Mouse (Mus musculus) embryonic facial prominence, embryonic 11.5 days (tissue): ENCODE measurements around the gene Capn2. TPM values are rescaled to one million over a fixed set of nuclear protein-coding genes. Genes with fewer than 3 reads are reported as not detected.
A peak's percentile ranks its signal among the peaks of the same experiment; 100 is the strongest.

ENCODE experiments used
- ATAC-seq: fragments of 200-750 bp; cut with Nextera tagmentation; replicated peaks from 2 replicates; pipeline ENCODE4 v1.8.0; 2017; ENCODE audit warnings: low read depth; ENCODE audit not compliant: insufficient number of reproducible peaks, low FRiP score, low TSS enrichment
- DNase-seq: peaks from one replicate; pipeline ENCODE4 v3.0.0-alpha.2; 2015; ENCODE audit warnings: low spot score
- H3K27ac ChIP-seq: fragments of 300-500 bp; sonication (generic); replicated peaks from 2 replicates; pipeline ENCODE4 v1.5.1; 2014; ENCODE audit warnings: mild to moderate bottlenecking, low read depth, low read length, control low read depth
- H3K27me3 ChIP-seq: fragments of 300-500 bp; sonication (generic); 2 replicates; pipeline ENCODE4 v1.6.1; 2014; ENCODE audit warnings: mild to moderate bottlenecking, low read length, moderate library complexity, mixed read lengths; ENCODE audit not compliant: control insufficient read depth, insufficient read depth
- H3K36me3 ChIP-seq: fragments of 300-500 bp; sonication (generic); replicated peaks from 2 replicates; pipeline ENCODE4 v1.6.1; 2014; ENCODE audit warnings: low read depth, mild to moderate bottlenecking, low read length, moderate library complexity, mixed read lengths; ENCODE audit not compliant: control insufficient read depth, insufficient read depth
- H3K4me1 ChIP-seq: fragments of 300-500 bp; sonication (generic); 2 replicates; pipeline ENCODE4 v1.6.1; 2014; ENCODE audit warnings: low read length, mixed read lengths; ENCODE audit not compliant: control insufficient read depth, insufficient read depth
- H3K4me2 ChIP-seq: fragments of 300-500 bp; sonication (generic); 2 replicates; pipeline ENCODE4 v1.6.1; 2014; ENCODE audit warnings: low read depth, mild to moderate bottlenecking, control low read depth, low read length, moderate library complexity
- H3K4me3 ChIP-seq: fragments of 300-500 bp; sonication (generic); 2 replicates; pipeline ENCODE4 v1.5.1; 2014; ENCODE audit warnings: low read depth, low read length, control low read depth
- H3K9ac ChIP-seq: fragments of 300-500 bp; sonication (generic); replicated peaks from 2 replicates; pipeline ENCODE4 v1.6.1; 2014; ENCODE audit warnings: mild to moderate bottlenecking, control low read depth, low read length
- H3K9me3 ChIP-seq: fragments of 300-500 bp; sonication (generic); replicated peaks from 2 replicates; pipeline ENCODE4 v1.6.1; 2016; ENCODE audit warnings: mild to moderate bottlenecking, low read length, inconsistent platforms, mixed read lengths; ENCODE audit not compliant: control insufficient read depth
- WGBS: fragments of 180-500 bp; shearing (Covaris S2); extraction: QIAGEN DNeasy Blood & Tissue Kit; methylation state at CpG from one replicate; pipeline ENCODE4 v1.1.7; 2014; 5-methylcytosine and 5-hydroxymethylcytosine counted together
- polyA plus RNA-seq: library from polyadenylated mRNA; unstranded; fragments of >200 nt; fragmentation: Nextera tagmentation; extraction: Ambion mirVana; gene quantifications from 2 replicates; pipeline ENCODE4 v1.2.1, GENCODE M21; 2014

The Capn2 gene
- polyA plus RNA-seq, 1 experiment from 2014 or later = 80.8 TPM

GRCm38 (mm10) chr1:182533583-182533982, 16.2 kb upstream of the Capn2 start:
- no peak overlapping the region for H3K4me2 ChIP-seq
- WGBS = 80% methylated on average over 3 of the region's 3 CpGs
- ATAC-seq (no peak), DNase-seq (no peak)
- no peak overlapping the region for H3K27ac ChIP-seq
- no peak overlapping the region for H3K4me3 ChIP-seq
- H3K27me3 ChIP-seq = no peaks in the 10 kb centered on the region
- H3K36me3 ChIP-seq = no peaks in the 10 kb centered on the region
- H3K9ac ChIP-seq = no peak overlapping the region
- no peaks in the 10 kb centered on the region for H3K4me1 ChIP-seq
- H3K9me3 ChIP-seq = no peaks in the 10 kb centered on the region

GRCm38 (mm10) chr1:182527921-182528858, 10.8 kb upstream of the Capn2 start:
- Histone ChIP-seq H3K4me3 (no peak overlapping the region), H3K27me3 (no peaks in the 10 kb centered on the region), H3K9me3 (no peaks in the 10 kb centered on the region), H3K4me1 (peaks cover 4% of the 10 kb centered on the region; the same call in 1 of the 2 replicates), H3K27ac (no peak overlapping the region), H3K4me2 (no peak overlapping the region), H3K36me3 (no peaks in the 10 kb centered on the region), H3K9ac (0 out of 2 replicates have a peak overlapping the region, but pooled peaks have one; percentile 10)
- 5% methylated on average over 19 of the region's 19 CpGs for WGBS
- ATAC-seq (no peak), DNase-seq (peak; percentile 49)

- 41% methylated on average over 13 of the region's 13 CpGs for WGBS
- Histone ChIP-seq H3K9me3 (no peaks in the 10 kb centered on the region), H3K4me2 (no peak overlapping the region), H3K9ac (no peak overlapping the region), H3K4me1 (peaks cover 4% of the 10 kb centered on the region; the same call in 1 of the 2 replicates), H3K27me3 (no peaks in the 10 kb centered on the region), H3K27ac (no peak overlapping the region), H3K36me3 (no peaks in the 10 kb centered on the region), H3K4me3 (no peak overlapping the region)
- DNase-seq (no peak), ATAC-seq (no peak)
These were observed 9.9 kb upstream of the Capn2 start for GRCm38 (mm10) chr1:182527261-182527766.

- no peak for ATAC-seq
- 84% methylated on average over 3 of the region's 3 CpGs for WGBS
These were observed 8.2 kb upstream of the Capn2 start for GRCm38 (mm10) chr1:182525601-182526000.

GRCm38 (mm10) chr1:182523692-182524091, 6.3 kb upstream of the Capn2 start:
- 81% methylated on average over 3 of the region's 3 CpGs for WGBS
- Histone ChIP-seq H3K36me3 (no peaks in the 10 kb centered on the region), H3K4me2 (no peak overlapping the region), H3K4me1 (peaks cover 4% of the 10 kb centered on the region), H3K27ac (no peak overlapping the region), H3K27me3 (no peaks in the 10 kb centered on the region), H3K4me3 (no peak overlapping the region), H3K9me3 (no peaks in the 10 kb centered on the region), H3K9ac (no peak overlapping the region)
- DNase-seq (no peak), ATAC-seq (no peak)

More at GRCm38 (mm10) chr1:182525601-182526000, 8.2 kb upstream of the Capn2 start:
- H3K36me3 ChIP-seq = no peaks in the 10 kb centered on the region
- peaks cover 4% of the 10 kb centered on the region; the same call in 1 of the 2 replicates for H3K4me1 ChIP-seq
- H3K9ac ChIP-seq = no peak overlapping the region
- H3K4me2 ChIP-seq = no peak overlapping the region
- H3K4me3 ChIP-seq = no peak overlapping the region
- no peak overlapping the region for H3K27ac ChIP-seq
- no peaks in the 10 kb centered on the region for H3K9me3 ChIP-seq
- H3K27me3 ChIP-seq = no peaks in the 10 kb centered on the region
- DNase-seq = no peak

GRCm38 (mm10) chr1:182522961-182523360, 5.6 kb upstream of the Capn2 start:
- WGBS = 75% methylated on average over 5 of the region's 5 CpGs
- ATAC-seq = no peak
- Histone ChIP-seq H3K4me3 (no peak overlapping the region), H3K36me3 (no peaks in the 10 kb centered on the region), H3K9ac (no peak overlapping the region), H3K9me3 (no peaks in the 10 kb centered on the region), H3K4me1 (peaks cover 2% of the 10 kb centered on the region), H3K27me3 (no peaks in the 10 kb centered on the region), H3K4me2 (no peak overlapping the region), H3K27ac (no peak overlapping the region)
- DNase-seq = no peak

- DNase-seq (no peak), ATAC-seq (no peak)
- Histone ChIP-seq H3K4me2 (no peak overlapping the region), H3K27me3 (no peaks in the 10 kb centered on the region), H3K4me3 (no peak overlapping the region), H3K9me3 (no peaks in the 10 kb centered on the region), H3K27ac (peak overlapping the region; percentile 73), H3K9ac (no peak overlapping the region), H3K36me3 (no peaks in the 10 kb centered on the region), H3K4me1 (no peaks in the 10 kb centered on the region; the same call in 1 of the 2 replicates)
- 57% methylated on average over 8 of the region's 8 CpGs for WGBS
These were observed 3.6 kb upstream of the Capn2 start for GRCm38 (mm10) chr1:182520938-182521500.
